Comparison of ENCODE assay signal across 8 mouse cellular contexts in genomic region chr17:34187261-34187916, GRCm38 (mm10). TPM values are rescaled to one million over a fixed set of nuclear protein-coding genes. Genes with fewer than 3 reads are reported as not detected.
DNase-seq lines count a peak whose midpoint lies in the region; ATAC-seq lines count a peak whose summit lies in the region.

Tap1 (plus strand) TSS chr17:34187553.
Psmb9 (minus strand) TSS chr17:34187764.

- peak within 1 kb of the TSS; percentile 68 for H3K4me3 ChIP-seq in heart, embryonic 10.5 days
- H3K4me3 ChIP-seq in kidney, embryonic 15.5 days (replicated peaks) = peak within 1 kb of the TSS; percentile 61

- peak; percentile 99 for DNase-seq in B cell, adult 2 months
- DNase-seq in brain, adult 2 months (ENCODE audit: low read depth, low spot score) = peak; percentile 97
- peak; percentile 94 for DNase-seq in heart, embryonic 10.5 days (ENCODE audit: low spot score)
- DNase-seq in liver = peak; percentile 91
- peak; percentile 98 to 99 for DNase-seq in spleen, postnatal 4 days (ENCODE audit: low spot score in 2 of 2)

- H3K36me3 ChIP-seq in heart, embryonic 10.5 days = no peaks in the 10 kb centered on the region
- H3K36me3 ChIP-seq in kidney, embryonic 15.5 days = no peaks in the 10 kb centered on the region

- H3K9ac ChIP-seq in kidney, embryonic 15.5 days = peak within 1 kb of the TSS; percentile 59

- peaks cover 17% of the 10 kb centered on the region for H3K4me1 ChIP-seq in heart, embryonic 10.5 days
- H3K4me1 ChIP-seq in kidney, embryonic 15.5 days = peaks cover 17% of the 10 kb centered on the region

- under 1% methylated on average over 46 of the region's 46 CpGs for WGBS in heart, embryonic 10.5 days
- under 1% methylated on average over 46 of the region's 46 CpGs for WGBS in kidney, embryonic 15.5 days

- peak within 1 kb of the TSS; percentile 56; the same call in 1 of the 2 replicates for H3K27ac ChIP-seq in heart, embryonic 10.5 days
- H3K27ac ChIP-seq in kidney, embryonic 15.5 days = peak within 1 kb of the TSS; percentile 54; the same call in 1 of the 2 replicates

- no peaks in the 10 kb centered on the region for H3K9me3 ChIP-seq in heart, embryonic 10.5 days
- no peaks in the 10 kb centered on the region for H3K9me3 ChIP-seq in kidney, embryonic 15.5 days (replicated peaks)

- ATAC-seq in erythroblast, adult 5-6 weeks (replicated peaks; ENCODE audit: low FRiP score, poor library complexity, severe bottlenecking) = peak; percentile 86
- ATAC-seq in kidney, embryonic 15.5 days (replicated peaks; ENCODE audit: low FRiP score) = peak; percentile 97
- peak; percentile 87 for ATAC-seq in monocyte, adult 5-6 weeks (replicated peaks; ENCODE audit: insufficient number of reproducible peaks, low FRiP score, low TSS enrichment, poor library complexity, severe bottlenecking)

- peaks cover 98% of the 10 kb centered on the region for H3K27me3 ChIP-seq in heart, embryonic 10.5 days (ENCODE audit: insufficient read depth, poor library complexity, severe bottlenecking)
- peaks cover 85% of the 10 kb centered on the region for H3K27me3 ChIP-seq in kidney, embryonic 15.5 days

- peak within 1 kb of the TSS; percentile 97 for H3K4me2 ChIP-seq in kidney, embryonic 15.5 days

RNA-seq across cellular contexts. Expression of gene Tap1, which starts in this region (rescaled TPM):
- total RNA-seq in erythroblast, adult 5-6 weeks (2015; ENCODE audit: low replicate concordance) = 6.9 and 12.1 TPM in 2 replicates
- 13.3 and 24.7 TPM in 2 replicates for total RNA-seq in erythroblast, adult 5-6 weeks (2017; ENCODE audit: low replicate concordance)
- polyA plus RNA-seq in heart, embryonic 10.5 days (2016; fragmentation: Nextera tagmentation; extraction: Ambion mirVana) = 0.84 and 1.2 TPM in 2 replicates
- 3.5 and 3.8 TPM in 2 replicates for polyA plus RNA-seq in kidney, embryonic 15.5 days (2015; fragmentation: Nextera tagmentation; extraction: Ambion mirVana)
- 145 to 195 TPM (median 175 TPM) in 3 replicates for total RNA-seq in monocyte, adult 5-6 weeks (2017)

RNA-seq across cellular contexts. Expression of gene Psmb9, which starts in this region (rescaled TPM):
- 16.1 and 55.0 TPM in 2 replicates for total RNA-seq in erythroblast, adult 5-6 weeks (2015; ENCODE audit: low replicate concordance)
- 17.2 and 29.1 TPM in 2 replicates for total RNA-seq in erythroblast, adult 5-6 weeks (2017; ENCODE audit: low replicate concordance)
- polyA plus RNA-seq in heart, embryonic 10.5 days (2016; fragmentation: Nextera tagmentation; extraction: Ambion mirVana) = 0.41 and 0.60 TPM in 2 replicates
- 3.0 and 3.2 TPM in 2 replicates for polyA plus RNA-seq in kidney, embryonic 15.5 days (2015; fragmentation: Nextera tagmentation; extraction: Ambion mirVana)
- 119 to 198 TPM (median 134 TPM) in 3 replicates for total RNA-seq in monocyte, adult 5-6 weeks (2017)

Comparison
In these comparisons a context has a peak if more than half of its experiments do, and no peak if none do; other contexts are left out.
1. Peak in every context shown above with its lines: DNase-seq, ATAC-seq, H3K4me3 ChIP-seq and H3K27ac ChIP-seq.